Mouse (Mus musculus) left cerebral cortex, postnatal 36 days (tissue): Measurements from ENCODE around the gene Hmx3. TPM values are rescaled to one million over a fixed set of nuclear protein-coding genes. Genes with fewer than 3 reads are reported as not detected.

Source experiments
- DNase-seq, 2 experiments: peaks; one replicate each; pipeline ENCODE4 v3.0.0; 2021 to 2022; ENCODE audit warnings: low spot score in 2 of 2, mixed read lengths in 1 of 2
- intact Hi-C: fragments of 180-260 bp; cut with DNase I; formaldehyde crosslinking; loops from one replicate; pipeline ENCODE4 v1.15.1; 2025
- total RNA-seq, 2 experiments: library from RNA; stranded (reverse); gene quantifications; 2 replicates each; pipeline ENCODE4 v1.2.3; 2021

The Hmx3 gene
- total RNA-seq, 2 experiments from 2014 or later, result not detected

DNA sequence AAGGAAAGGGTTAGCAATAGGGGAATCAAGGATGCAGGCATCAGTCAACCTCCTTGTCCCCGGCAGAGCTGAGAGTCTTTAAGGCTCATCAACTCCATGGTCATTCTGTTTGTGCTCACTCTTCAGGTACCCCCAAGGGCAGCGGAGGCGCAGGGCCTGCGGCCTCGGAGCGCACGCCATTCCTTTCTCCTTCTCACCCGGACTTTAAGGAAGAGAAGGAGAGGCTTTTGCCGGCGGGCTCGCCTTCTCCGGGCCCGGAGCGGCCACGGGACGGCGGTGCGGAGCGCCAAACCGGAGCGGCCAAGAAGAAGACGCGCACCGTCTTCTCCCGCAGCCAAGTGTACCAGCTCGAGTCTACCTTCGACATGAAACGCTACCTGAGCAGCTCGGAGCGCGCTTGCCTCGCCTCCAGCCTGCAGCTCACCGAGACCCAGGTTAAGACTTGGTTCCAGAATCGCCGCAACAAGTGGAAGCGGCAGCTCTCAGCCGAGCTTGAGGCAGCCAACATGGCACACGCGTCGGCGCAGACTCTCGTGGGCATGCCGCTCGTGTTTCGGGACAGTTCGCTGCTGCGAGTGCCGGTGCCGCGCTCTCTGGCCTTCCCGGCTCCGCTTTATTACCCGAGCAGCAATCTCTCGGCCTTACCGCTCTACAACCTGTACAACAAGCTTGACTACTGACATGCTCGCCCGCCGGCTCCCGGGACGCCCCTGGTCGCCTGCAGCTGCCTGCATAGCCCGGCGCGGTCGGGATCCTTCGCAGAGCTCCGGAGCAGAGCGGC, 12.8 kb downstream of the Hmx3 start:
- peak in 1 of 2 experiments; percentile 36 for DNase-seq
- intact Hi-C loops, result no loop called here

GRCm38 (mm10) chr7:131556116-131556515, 13.4 kb downstream of the Hmx3 start:
- intact Hi-C loops, result no loop called here
- DNase-seq, result no peak

- intact Hi-C loops, result no loop called here
- peak in 1 of 2 experiments; percentile 26 for DNase-seq
Measured at GRCm38 (mm10) chr7:131556541-131557271, 14.0 kb downstream of the Hmx3 start.

- intact Hi-C loops, result no loop called here
- no peak for DNase-seq
Measured at GRCm38 (mm10) chr7:131557751-131558150, 15.1 kb downstream of the Hmx3 start.

DNA sequence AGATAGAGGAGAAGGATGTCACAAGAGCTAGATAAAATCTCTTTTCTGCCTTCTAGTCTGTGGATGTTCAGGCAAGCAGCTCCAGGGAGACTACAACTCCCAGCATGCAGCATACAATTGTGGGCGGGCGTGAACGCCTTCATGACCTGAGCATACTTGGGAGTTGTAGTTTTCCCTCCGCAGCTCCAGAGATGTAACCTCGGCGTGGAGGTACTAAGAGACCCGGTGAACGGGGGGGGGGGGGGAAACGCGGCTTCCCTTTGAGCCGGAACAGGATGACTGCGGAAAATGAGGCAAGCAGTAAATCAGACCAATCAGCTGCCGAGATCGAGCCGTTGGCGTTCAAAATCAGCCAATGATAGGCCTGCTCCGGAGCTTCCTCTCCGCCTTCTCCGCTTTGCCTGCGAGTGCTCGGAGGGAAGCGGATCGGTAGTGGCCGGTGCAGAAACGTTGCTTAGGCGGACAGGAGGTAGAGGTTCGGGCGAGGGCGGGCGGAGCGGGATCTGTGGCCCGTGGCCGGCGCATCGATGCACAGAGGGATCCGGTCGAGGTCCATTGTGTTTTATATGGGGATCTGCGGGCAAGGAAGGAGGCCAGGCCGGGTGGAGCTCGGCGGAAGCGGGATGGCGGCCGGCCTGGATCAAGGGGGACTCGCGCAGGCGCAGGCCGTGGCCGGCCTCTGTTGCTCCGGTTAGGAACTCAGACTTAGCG, 17.5 kb downstream of the Hmx3 start, which contains the start of gene Bub3:
Gene Bub3, plus strand, starts transcription at position 237 of the 711 bp plus-strand sequence.
- intact Hi-C loops, result loop anchor here (10.0 kb wide), 1 partner anchor 125 kb away; no protein-coding TSS in a partner anchor
- DNase-seq, result peak; percentile 91 to 93

GRCm38 (mm10) chr7:131560697-131561042, 18.0 kb downstream of the Hmx3 start:
- intact Hi-C loops, result loop anchor here (10.0 kb wide), 1 partner anchor 126 kb away; no protein-coding TSS in a partner anchor
- DNase-seq, result no peak

GRCm38 (mm10) chr7:131575246-131575645, 32.6 kb downstream of the Hmx3 start:
- intact Hi-C loops, result loop anchor here (10.0 kb wide), 1 partner anchor 170 kb away; no protein-coding TSS in a partner anchor
- DNase-seq, result no peak

DNA sequence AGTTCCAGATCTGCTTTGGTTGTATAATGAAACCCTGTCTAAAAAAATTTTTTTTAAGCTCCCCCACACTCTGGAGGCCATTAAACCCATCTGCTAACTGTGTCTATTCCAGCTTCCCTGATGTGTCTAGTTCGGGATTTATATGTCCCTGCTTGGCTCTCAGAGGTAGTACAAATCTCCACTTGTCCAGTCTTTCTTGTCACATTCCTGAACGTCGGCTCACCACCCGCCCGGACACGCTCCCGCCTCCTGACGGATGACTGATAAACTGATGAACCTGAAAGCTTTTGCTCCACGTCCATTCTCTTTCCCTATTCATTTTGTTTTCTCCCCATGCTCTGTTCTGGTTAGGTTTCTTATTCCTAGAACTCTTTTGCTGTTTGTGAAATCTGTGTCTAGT, 39.5 kb downstream of the Hmx3 start:
- intact Hi-C loops, result no loop called here

DNA sequence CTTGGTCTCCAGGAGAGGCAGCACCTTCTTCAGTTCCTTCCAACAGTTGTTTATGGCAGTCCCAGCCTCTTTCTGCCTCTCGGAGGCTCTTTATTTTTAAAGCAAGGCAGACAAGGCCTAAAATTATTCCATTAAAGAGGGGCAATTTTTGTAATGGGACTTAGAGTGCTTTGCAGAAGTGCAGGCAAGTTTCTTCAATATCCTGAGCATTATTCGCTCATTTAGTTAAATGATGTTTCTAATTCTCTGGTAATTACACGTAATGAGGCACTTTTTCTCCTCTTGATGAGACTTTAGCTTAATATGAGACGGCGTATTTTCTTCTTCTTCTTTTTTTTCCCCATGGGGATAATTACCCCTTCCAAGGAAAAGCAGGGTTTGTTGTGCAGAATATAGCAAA, 42.9 kb downstream of the Hmx3 start:
- intact Hi-C loops, result no loop called here
- DNase-seq, result no peak

More for the DNA sequence above, 39.5 kb downstream of the Hmx3 start:
- no peak for DNase-seq

Other genes with a start within 250 kb of the Hmx3 start
- under 1 TPM; 0.17 to 0.18 TPM for gene Cuzd1, start 220.6 kb upstream of the Hmx3 start, total RNA-seq
- gene Fam24b, start 213.4 kb upstream of the Hmx3 start, total RNA-seq, result not detected
- not detected for gene Fam24a, start 209.0 kb upstream of the Hmx3 start, total RNA-seq
- gene 2310057M21Rik, start 180.1 kb upstream of the Hmx3 start, total RNA-seq, result 10 to 100 TPM; 29.6 to 31.2 TPM
- gene Pstk, start 171.7 kb upstream of the Hmx3 start, total RNA-seq, result 10 to 100 TPM; 52.9 to 61.8 TPM
- gene Ikzf5, start 132.3 kb upstream of the Hmx3 start, total RNA-seq, result 10 to 100 TPM; 42.5 to 51.8 TPM
- 10 to 100 TPM; 76.2 to 80.4 TPM for gene Acadsb, start 132.3 kb upstream of the Hmx3 start, total RNA-seq
- gene Hmx2, start 5.9 kb downstream of the Hmx3 start, total RNA-seq, result not detected
- gene Bub3, start 17.4 kb downstream of the Hmx3 start, total RNA-seq, result 10 to 100 TPM; 57.1 to 64.4 TPM